Mouse (Mus musculus): ENCODE results near the gene Pgm3. TPM values are rescaled to one million over a fixed set of nuclear protein-coding genes. Genes with fewer than 3 reads are reported as not detected.

Gene Pgm3
- polyA plus RNA-seq, 1 experiment from 2014 or later: 84.4 TPM

DNA sequence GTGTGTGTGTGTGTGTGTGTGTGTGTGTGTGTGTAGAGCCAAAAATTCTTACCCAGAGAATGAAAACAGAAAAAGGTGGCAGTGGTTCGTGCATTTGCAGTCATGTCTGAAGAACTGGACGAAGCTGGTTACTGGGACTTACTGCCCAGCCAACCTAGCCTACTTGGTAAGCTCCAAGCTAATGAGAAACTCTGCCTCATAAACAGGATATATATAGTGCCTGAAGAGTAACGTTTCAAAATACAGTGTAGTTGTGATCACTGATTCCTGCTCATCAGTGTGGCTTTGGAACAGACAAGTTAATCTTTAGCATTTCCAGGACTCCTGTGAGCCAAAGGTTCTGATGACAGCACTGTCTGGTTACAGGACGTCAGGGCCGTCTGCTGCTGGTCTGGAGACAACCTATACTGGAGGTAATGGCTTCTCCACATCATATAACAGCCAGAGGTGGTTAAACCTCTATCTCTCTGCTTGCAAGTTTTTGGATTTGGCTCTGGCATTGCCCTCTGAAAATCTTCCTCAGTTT lies 21.9 kb downstream of the Pgm3 start:
- Histone ChIP-seq H3K4me1 (replicated peaks; ENCODE audit: control insufficient read depth, insufficient read depth, low read length) (no peaks in the 10 kb centered on the region), H3K4me2 (replicated peaks; ENCODE audit: low read depth) (no peak overlapping the region), H3K9ac (ENCODE audit: low read depth, low read length) (no peak overlapping the region), H3K36me3 (ENCODE audit: control insufficient read depth, insufficient read depth) (peaks cover 69% of the 10 kb centered on the region), H3K4me3 (ENCODE audit: low read depth, low read length) (no peak overlapping the region), H3K9me3 (ENCODE audit: control insufficient read depth) (no peaks in the 10 kb centered on the region), H3K27ac (ENCODE audit: low read depth, low read length) (no peak overlapping the region), H3K27me3 (replicated peaks; ENCODE audit: control insufficient read depth, insufficient read depth, low read length) (no peaks in the 10 kb centered on the region)
- no peak for TF ChIP-seq CTCF (IDR thresholded peaks at IDR 0.05; ENCODE audit: low read depth)
- no peak for ATAC-seq
- WGBS: 81% methylated on average over 5 of the region's 5 CpGs

DNA sequence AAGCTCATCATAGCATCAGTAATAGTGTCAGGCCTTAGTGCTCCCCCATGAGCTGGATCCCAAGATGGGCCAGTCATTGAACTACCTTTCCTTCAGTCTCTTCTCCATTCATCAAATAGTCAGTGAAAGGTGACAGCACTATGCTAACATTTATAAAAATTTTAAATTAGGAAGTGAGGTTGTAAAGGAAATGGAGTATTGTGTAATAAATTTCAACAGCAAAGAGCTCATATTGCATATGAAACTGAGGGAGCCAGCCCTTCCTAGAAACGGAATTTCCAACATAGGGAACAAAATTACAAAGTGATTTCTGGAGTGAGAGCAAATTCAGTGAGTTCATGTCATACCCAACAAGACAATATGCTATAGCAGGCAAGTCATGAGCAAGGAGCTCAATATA lies 27.1 kb downstream of the Pgm3 start:
- H3K4me1 ChIP-seq (replicated peaks; ENCODE audit: control insufficient read depth, insufficient read depth, low read length): no peaks in the 10 kb centered on the region
- no peak overlapping the region for H3K4me2 ChIP-seq (replicated peaks; ENCODE audit: low read depth)
- no peaks in the 10 kb centered on the region for H3K9me3 ChIP-seq (ENCODE audit: control insufficient read depth)
- TF ChIP-seq CTCF (IDR thresholded peaks at IDR 0.05; ENCODE audit: low read depth): no peak
- no peaks in the 10 kb centered on the region for H3K27me3 ChIP-seq (replicated peaks; ENCODE audit: control insufficient read depth, insufficient read depth, low read length)
- H3K4me3 ChIP-seq (ENCODE audit: low read depth, low read length): no peak overlapping the region
- ATAC-seq: no peak
- 72% methylated on average over 1 of the region's 1 CpGs for WGBS
- peaks cover 66% of the 10 kb centered on the region for H3K36me3 ChIP-seq (ENCODE audit: control insufficient read depth, insufficient read depth)
- H3K27ac ChIP-seq (ENCODE audit: low read depth, low read length): no peak overlapping the region
- no peak overlapping the region for H3K9ac ChIP-seq (ENCODE audit: low read depth, low read length)

DNA sequence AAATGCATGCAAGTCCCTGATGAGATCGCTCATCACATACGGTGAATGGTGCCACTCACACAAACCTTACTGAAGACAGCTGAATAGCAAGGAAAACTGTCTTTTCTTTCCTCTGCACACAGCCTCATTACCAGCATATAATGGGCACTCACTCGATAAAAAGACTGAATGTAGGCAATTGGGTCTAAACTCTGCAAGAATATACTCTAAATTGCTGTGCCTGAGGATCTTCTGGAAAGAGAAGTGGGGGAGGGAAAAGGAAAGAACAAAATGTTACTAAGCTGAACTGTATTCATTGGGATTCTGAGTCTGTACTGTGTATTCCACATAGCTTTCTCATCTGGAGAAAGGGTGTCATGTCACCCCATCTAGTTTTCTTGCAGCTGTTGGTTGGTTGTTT lies 28.2 kb downstream of the Pgm3 start:
- no peak overlapping the region for H3K4me2 ChIP-seq (replicated peaks; ENCODE audit: low read depth)
- H3K4me1 ChIP-seq (replicated peaks; ENCODE audit: control insufficient read depth, insufficient read depth, low read length): no peaks in the 10 kb centered on the region
- WGBS: 95% methylated on average over 3 of the region's 3 CpGs
- no peak overlapping the region for H3K9ac ChIP-seq (ENCODE audit: low read depth, low read length)
- no peak overlapping the region for H3K4me3 ChIP-seq (ENCODE audit: low read depth, low read length)
- H3K9me3 ChIP-seq (ENCODE audit: control insufficient read depth): no peaks in the 10 kb centered on the region
- H3K36me3 ChIP-seq (ENCODE audit: control insufficient read depth, insufficient read depth): peaks cover 57% of the 10 kb centered on the region
- no peaks in the 10 kb centered on the region for H3K27me3 ChIP-seq (replicated peaks; ENCODE audit: control insufficient read depth, insufficient read depth, low read length)
- TF ChIP-seq CTCF (IDR thresholded peaks at IDR 0.05; ENCODE audit: low read depth): no peak
- ATAC-seq: no peak
- no peak overlapping the region for H3K27ac ChIP-seq (ENCODE audit: low read depth, low read length)

DNA sequence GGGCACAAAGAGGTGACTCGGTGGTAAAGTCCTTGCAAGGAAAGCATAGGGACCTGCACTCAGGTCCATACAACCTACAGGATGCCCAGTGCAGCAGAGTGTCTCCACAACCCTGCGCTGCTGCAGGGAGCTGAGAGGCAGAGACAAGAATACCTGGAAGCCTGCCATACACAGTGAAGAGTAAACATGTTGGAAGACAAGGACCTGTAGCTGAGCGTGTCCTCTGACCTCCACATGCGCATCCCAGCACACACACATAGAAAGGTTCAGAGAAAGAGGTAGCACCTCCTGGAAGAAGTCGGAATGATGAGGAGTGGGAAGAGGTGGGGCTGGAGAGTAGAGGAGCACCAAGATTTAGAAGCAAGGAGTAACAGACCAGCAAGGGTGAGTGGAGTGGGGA lies 37.6 kb downstream of the Pgm3 start:
- no peak for TF ChIP-seq CTCF (IDR thresholded peaks at IDR 0.05; ENCODE audit: low read depth)

DNA sequence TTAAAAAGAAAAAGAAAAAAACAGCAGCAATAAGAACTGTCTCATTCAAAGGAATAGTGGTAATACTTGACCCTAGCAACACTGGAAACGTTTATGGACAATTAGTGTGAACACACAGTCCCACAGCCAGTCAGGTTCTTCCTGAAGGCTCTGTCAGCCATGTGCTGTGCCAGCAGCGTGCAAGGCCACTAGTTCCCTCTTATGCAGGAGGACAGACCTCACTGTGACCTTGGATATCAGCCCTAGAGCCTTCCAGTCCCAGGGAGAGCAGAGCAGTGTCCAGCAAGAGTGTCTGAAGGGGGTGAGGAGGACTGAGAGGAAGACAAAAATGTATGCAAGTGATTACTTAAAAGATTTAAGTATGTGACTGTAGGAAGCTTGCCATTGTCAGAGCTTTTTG lies 46.0 kb downstream of the Pgm3 start:
- no peak for TF ChIP-seq CTCF (IDR thresholded peaks at IDR 0.05; ENCODE audit: low read depth)
- H3K4me3 ChIP-seq (ENCODE audit: low read depth, low read length): no peak overlapping the region
- H3K27me3 ChIP-seq (replicated peaks; ENCODE audit: control insufficient read depth, insufficient read depth, low read length): no peaks in the 10 kb centered on the region
- H3K4me1 ChIP-seq (replicated peaks; ENCODE audit: control insufficient read depth, insufficient read depth, low read length): no peaks in the 10 kb centered on the region
- no peak overlapping the region for H3K27ac ChIP-seq (ENCODE audit: low read depth, low read length)
- no peak for ATAC-seq
- peaks cover 38% of the 10 kb centered on the region for H3K36me3 ChIP-seq (ENCODE audit: control insufficient read depth, insufficient read depth)
- 53% methylated on average over 2 of the region's 2 CpGs for WGBS
- no peak overlapping the region for H3K9ac ChIP-seq (ENCODE audit: low read depth, low read length)
- no peak overlapping the region for H3K4me2 ChIP-seq (replicated peaks; ENCODE audit: low read depth)
- no peaks in the 10 kb centered on the region for H3K9me3 ChIP-seq (ENCODE audit: control insufficient read depth)

More for the DNA sequence above, 37.6 kb downstream of the Pgm3 start:
- Histone ChIP-seq H3K27me3 (replicated peaks; ENCODE audit: control insufficient read depth, insufficient read depth, low read length) (no peaks in the 10 kb centered on the region), H3K36me3 (ENCODE audit: control insufficient read depth, insufficient read depth) (peaks cover 27% of the 10 kb centered on the region), H3K27ac (ENCODE audit: low read depth, low read length) (no peak overlapping the region), H3K4me3 (ENCODE audit: low read depth, low read length) (no peak overlapping the region), H3K9ac (ENCODE audit: low read depth, low read length) (no peak overlapping the region), H3K4me1 (replicated peaks; ENCODE audit: control insufficient read depth, insufficient read depth, low read length) (no peaks in the 10 kb centered on the region), H3K9me3 (ENCODE audit: control insufficient read depth) (no peaks in the 10 kb centered on the region), H3K4me2 (replicated peaks; ENCODE audit: low read depth) (no peak overlapping the region)
- ATAC-seq: no peak
- WGBS: 85% methylated on average over 5 of the region's 5 CpGs

DNA sequence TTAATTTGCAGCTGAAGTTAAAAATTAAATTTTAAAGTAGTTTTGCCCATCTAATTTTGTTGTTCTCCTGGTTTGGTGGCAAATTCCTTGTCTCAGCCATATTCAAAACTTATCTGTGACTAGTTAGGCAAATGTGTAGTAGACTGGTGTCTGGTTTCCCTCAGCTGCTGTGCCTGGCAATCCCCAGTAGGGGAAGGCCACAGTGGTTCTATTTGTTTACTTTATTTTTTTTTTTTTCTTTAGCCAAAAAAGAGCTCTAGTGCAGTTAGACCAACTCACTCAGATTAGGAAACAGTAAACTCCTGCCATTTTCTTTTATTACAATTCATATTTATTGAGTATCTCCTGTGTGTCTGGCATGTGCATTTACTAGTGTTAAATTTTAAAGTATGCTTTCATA lies 49.3 kb downstream of the Pgm3 start:
- Histone ChIP-seq H3K4me2 (replicated peaks; ENCODE audit: low read depth) (no peak overlapping the region), H3K9me3 (ENCODE audit: control insufficient read depth) (no peaks in the 10 kb centered on the region), H3K4me1 (replicated peaks; ENCODE audit: control insufficient read depth, insufficient read depth, low read length) (no peaks in the 10 kb centered on the region), H3K4me3 (ENCODE audit: low read depth, low read length) (no peak overlapping the region), H3K9ac (ENCODE audit: low read depth, low read length) (no peak overlapping the region), H3K27me3 (replicated peaks; ENCODE audit: control insufficient read depth, insufficient read depth, low read length) (no peaks in the 10 kb centered on the region), H3K36me3 (ENCODE audit: control insufficient read depth, insufficient read depth) (peaks cover 41% of the 10 kb centered on the region), H3K27ac (ENCODE audit: low read depth, low read length) (no peak overlapping the region)
- 0 out of 2 replicates have a peak, but pooled peaks have one; percentile 15 for TF ChIP-seq CTCF (IDR thresholded peaks at IDR 0.05; ENCODE audit: low read depth)
- ATAC-seq: no peak

DNA sequence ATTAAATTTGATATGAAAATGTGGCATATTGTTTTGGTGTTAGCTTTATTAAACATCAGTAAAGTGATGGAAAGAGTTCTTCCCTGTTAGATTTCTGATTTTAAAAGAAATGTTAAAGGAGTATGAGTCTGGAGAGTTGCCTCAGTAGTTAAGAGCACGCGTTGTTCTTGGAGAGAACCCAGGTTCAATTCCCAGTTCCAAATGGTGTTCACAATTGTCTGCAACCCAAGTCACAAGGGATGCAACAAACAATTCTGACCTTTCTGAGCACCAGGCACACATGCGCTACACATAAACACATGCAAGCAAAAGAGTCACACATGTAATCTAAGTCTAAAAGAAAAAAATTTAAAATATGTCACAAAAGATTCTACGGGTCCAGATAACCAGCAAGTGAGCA lies 56.8 kb downstream of the Pgm3 start:
- Histone ChIP-seq H3K4me2 (replicated peaks; ENCODE audit: low read depth) (no peak overlapping the region), H3K27ac (ENCODE audit: low read depth, low read length) (no peak overlapping the region), H3K36me3 (ENCODE audit: control insufficient read depth, insufficient read depth) (peaks cover 33% of the 10 kb centered on the region), H3K4me1 (replicated peaks; ENCODE audit: control insufficient read depth, insufficient read depth, low read length) (no peaks in the 10 kb centered on the region), H3K4me3 (ENCODE audit: low read depth, low read length) (no peak overlapping the region), H3K27me3 (replicated peaks; ENCODE audit: control insufficient read depth, insufficient read depth, low read length) (no peaks in the 10 kb centered on the region), H3K9me3 (ENCODE audit: control insufficient read depth) (no peaks in the 10 kb centered on the region), H3K9ac (ENCODE audit: low read depth, low read length) (no peak overlapping the region)
- 93% methylated on average over 4 of the region's 4 CpGs for WGBS
- ATAC-seq: no peak
- no peak for TF ChIP-seq CTCF (IDR thresholded peaks at IDR 0.05; ENCODE audit: low read depth)

Data from intestine, postnatal 0 days (tissue).